Mouse (Mus musculus) olfactory bulb, adult 2 months (tissue): ENCODE measurements at regions not wholly inside any gene's neighbourhood (a gene's known extent, or its start where the extent isn't known, plus 50 kb on each side); places are given as distances from the start of the nearest gene placed in this dataset.

Experiments
- CTCF ChIP-seq: fragments of 200-500 bp; IDR thresholded peaks from 2 replicates; pipeline ENCODE4 v1.5.1; 2012; ENCODE audit warnings: low read depth, mild to moderate bottlenecking, low read length, moderate library complexity; ENCODE audit not compliant: insufficient read depth
- POLR2A ChIP-seq: fragments of 200-500 bp; IDR thresholded peaks from 2 replicates; pipeline ENCODE4 v1.6.1; 2012; ENCODE audit warnings: mild to moderate bottlenecking, low read depth, low read length, moderate library complexity; ENCODE audit not compliant: insufficient read depth

- TF ChIP-seq POLR2A (no peak), CTCF (no peak)
Observed at GRCm38 (mm10) chr17:4209650-4210049, 513.6 kb upstream of the Nox3 start.
